22 mouse cellular contexts compared by ENCODE assay signal in the genomic region with DNA sequence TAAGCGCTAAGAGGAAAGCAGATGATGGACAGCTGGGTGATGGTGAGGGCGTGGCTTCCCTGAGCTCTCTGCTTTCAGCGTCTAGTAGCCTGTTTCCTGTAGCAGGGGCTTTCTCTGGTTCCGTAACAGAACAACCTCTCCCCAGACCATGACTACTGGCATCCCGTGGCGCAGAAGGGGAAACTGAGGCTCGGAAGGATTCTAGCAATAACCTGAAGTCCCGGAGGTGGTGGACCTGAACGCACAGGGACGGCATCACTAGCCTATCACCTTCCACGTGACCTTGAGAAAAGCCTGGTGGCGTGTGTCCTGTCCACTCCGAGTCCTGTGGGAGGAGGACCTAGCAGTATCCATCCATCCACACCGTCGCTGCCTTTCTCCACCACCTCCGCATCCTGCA.
DNase-seq lines count a peak whose midpoint lies in the region; ATAC-seq lines count a peak whose summit lies in the region.
"Had no signal": no experiment of that assay in that cellular context is flagged by ENCODE, and none has a peak within 500 bp of the region (broad histone marks: within the 10 kb centered on the region; RNA-seq: fewer than 3 reads in every experiment).

No protein-coding gene starts in this region.

- H3K4me1 ChIP-seq in forebrain, embryonic 14.5 days (ENCODE audit: control insufficient read depth, insufficient read depth, low read length) = peaks cover 34% of the 10 kb centered on the region
- H3K4me1 ChIP-seq in midbrain, embryonic 12.5 days = peaks cover 40% of the 10 kb centered on the region
- peaks cover 18% of the 10 kb centered on the region for H3K4me1 ChIP-seq in neural tube, embryonic 15.5 days
- H3K4me1 ChIP-seq: intestine, embryonic 15.5 days; liver, embryonic 15.5 days had no signal

- H3K9me3 ChIP-seq in forebrain, embryonic 14.5 days (replicated peaks; ENCODE audit: control insufficient read depth, low read length) = no peaks in the 10 kb centered on the region
- H3K9me3 ChIP-seq in midbrain, embryonic 12.5 days = no peaks in the 10 kb centered on the region
- no peaks in the 10 kb centered on the region for H3K9me3 ChIP-seq in neural tube, embryonic 15.5 days (replicated peaks)
- H3K9me3 ChIP-seq: embryonic facial prominence, embryonic 12.5 days; intestine, embryonic 15.5 days; limb, embryonic 10.5 days; liver, embryonic 15.5 days had no signal

- 0 out of 2 replicates have a peak overlapping the region, but pooled peaks have one; percentile 23 for H3K27ac ChIP-seq in forebrain, embryonic 14.5 days (ENCODE audit: low read depth, low read length)
- no peak overlapping the region for H3K27ac ChIP-seq in midbrain, embryonic 12.5 days (replicated peaks)
- H3K27ac ChIP-seq in neural tube, embryonic 15.5 days (replicated peaks) = no peak overlapping the region
- H3K27ac ChIP-seq: embryonic facial prominence, embryonic 12.5 days; intestine, embryonic 15.5 days; layer of hippocampus, adult 2 months; limb, embryonic 10.5 days; liver, embryonic 15.5 days; stomach, postnatal 0 days had no signal

- no peaks in the 10 kb centered on the region for H3K27me3 ChIP-seq in forebrain, embryonic 14.5 days (replicated peaks; ENCODE audit: control insufficient read depth, insufficient read depth, low read length)
- no peaks in the 10 kb centered on the region for H3K27me3 ChIP-seq in midbrain, embryonic 12.5 days
- H3K27me3 ChIP-seq in neural tube, embryonic 15.5 days (replicated peaks) = no peaks in the 10 kb centered on the region
- H3K27me3 ChIP-seq: embryonic facial prominence, embryonic 12.5 days; intestine, embryonic 15.5 days; liver, embryonic 15.5 days had no signal

- H3K4me3 ChIP-seq in forebrain, embryonic 14.5 days (ENCODE audit: low read depth, low read length) = no peak overlapping the region
- no peak overlapping the region for H3K4me3 ChIP-seq in midbrain, embryonic 12.5 days
- H3K4me3 ChIP-seq in neural tube, embryonic 15.5 days (replicated peaks) = no peak overlapping the region
- H3K4me3 ChIP-seq: embryonic facial prominence, embryonic 12.5 days; intestine, embryonic 15.5 days; layer of hippocampus, adult 2 months; limb, embryonic 10.5 days; liver, embryonic 15.5 days; myocyte had no signal

- H3K36me3 ChIP-seq in forebrain, embryonic 14.5 days (ENCODE audit: control insufficient read depth, insufficient read depth, low read length) = no peaks in the 10 kb centered on the region
- no peaks in the 10 kb centered on the region for H3K36me3 ChIP-seq in midbrain, embryonic 12.5 days
- no peaks in the 10 kb centered on the region for H3K36me3 ChIP-seq in neural tube, embryonic 15.5 days
- H3K36me3 ChIP-seq: embryonic facial prominence, embryonic 12.5 days; intestine, embryonic 15.5 days; limb, embryonic 10.5 days; liver, embryonic 15.5 days had no signal

- no peak overlapping the region for H3K4me2 ChIP-seq in forebrain, embryonic 14.5 days (ENCODE audit: low read length)
- H3K4me2 ChIP-seq in midbrain, embryonic 12.5 days (replicated peaks) = no peak overlapping the region
- H3K4me2 ChIP-seq in neural tube, embryonic 15.5 days = no peak overlapping the region
- H3K4me2 ChIP-seq: embryonic facial prominence, embryonic 12.5 days; heart, embryonic 11.5 days; intestine, embryonic 15.5 days; liver, embryonic 15.5 days had no signal

- ATAC-seq in forebrain, embryonic 14.5 days = no peak
- no peak for ATAC-seq in midbrain, embryonic 12.5 days (ENCODE audit: low FRiP score, low read depth)
- ATAC-seq in neural tube, embryonic 15.5 days (ENCODE audit: low FRiP score) = no peak
- ATAC-seq: CD4-positive, CD25-positive, alpha-beta regulatory T cell, adult 4 months; intestine, embryonic 15.5 days had no signal

- DNase-seq in heart, adult 11 months = peak; percentile 70
- no peak for DNase-seq in heart, adult 8-10 months (ENCODE audit: low spot score)
- DNase-seq in forebrain, embryonic 14.5 days (ENCODE audit: low spot score) = peak; percentile 45
- DNase-seq in retina, embryonic 14.5 days (ENCODE audit: low spot score) = peak; percentile 35
- DNase-seq in kidney, postnatal 10 days = no peak
- DNase-seq: adrenal gland, postnatal 36 days; cerebellum, adult 11 months; cerebellum, postnatal 25 days; kidney, adult 9 months; liver; thymus, adult 2 months had no signal

- no peak overlapping the region for H3K9ac ChIP-seq in forebrain, embryonic 14.5 days (ENCODE audit: low read length)
- H3K9ac ChIP-seq in midbrain, embryonic 12.5 days (replicated peaks) = 0 out of 2 replicates have a peak overlapping the region, but pooled peaks have one; percentile 1
- no peak overlapping the region for H3K9ac ChIP-seq in neural tube, embryonic 15.5 days (replicated peaks)
- H3K9ac ChIP-seq: embryonic facial prominence, embryonic 12.5 days; intestine, embryonic 15.5 days; liver, embryonic 15.5 days had no signal

- 81% methylated on average over 16 of the region's 16 CpGs for WGBS in forebrain, embryonic 14.5 days
- WGBS in midbrain, embryonic 12.5 days = 77% methylated on average over 16 of the region's 16 CpGs
- 80% methylated on average over 16 of the region's 16 CpGs for WGBS in neural tube, embryonic 15.5 days

Comparison
In these comparisons a context has a peak if more than half of its experiments do, and no peak if none do; other contexts are left out.
1. DNase-seq: peak in heart, adult 11 months (single experiment), forebrain, embryonic 14.5 days (single experiment) and retina, embryonic 14.5 days (single experiment); none in heart, adult 8-10 months (single experiment) and kidney, postnatal 10 days (single experiment).